Mouse (Mus musculus): ENCODE measurements around the gene Rbp7. TPM values are rescaled to one million over a fixed set of nuclear protein-coding genes. Genes with fewer than 3 reads are reported as not detected.

Rbp7 gene
- polyA plus RNA-seq, 1 experiment, result not detected

DNA sequence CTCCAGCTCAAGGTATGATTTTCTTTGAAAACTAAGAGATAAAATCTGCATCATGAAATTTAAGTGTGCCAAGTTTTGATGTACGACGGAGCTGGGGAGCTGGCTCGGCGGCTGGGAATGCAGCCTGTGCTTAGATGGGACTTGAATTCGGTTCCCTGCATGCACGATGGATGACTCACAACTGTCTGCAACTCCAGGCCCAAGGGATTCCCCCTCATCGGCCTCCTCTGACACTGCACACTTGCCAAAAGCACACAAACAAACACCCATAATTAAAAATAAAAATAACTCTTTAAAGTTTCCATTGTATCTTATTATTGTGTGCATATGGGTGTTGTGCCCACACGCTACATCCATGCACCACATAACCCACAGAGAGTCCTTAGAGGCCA lies 53.2 kb downstream of the Rbp7 start:
- H3K79me3 ChIP-seq (ENCODE audit: low read depth), result peaks cover 47% of the 10 kb centered on the region
- no peaks in the 10 kb centered on the region for H3K27me3 ChIP-seq (ENCODE audit: control insufficient read depth, insufficient read depth, insufficient read length)
- H3ac ChIP-seq (ENCODE audit: control insufficient read depth, insufficient read length, low read depth), result no peak overlapping the region
- TF ChIP-seq MYOD1 (IDR thresholded peaks at IDR 0.05; ENCODE audit: control insufficient read depth, insufficient read length, low read depth) (no peak), MYOG (IDR thresholded peaks at IDR 0.05; ENCODE audit: control insufficient read depth, extremely low read depth, insufficient read length) (no peak), USF1 (IDR thresholded peaks at IDR 0.05; ENCODE audit: low read depth) (no peak), FOSL1 (IDR thresholded peaks at IDR 0.05; ENCODE audit: insufficient read depth, low read length, poor library complexity, severe bottlenecking) (peak; percentile 44)
- peaks cover 85% of the 10 kb centered on the region for H3K79me2 ChIP-seq (ENCODE audit: control insufficient read depth, insufficient read depth)
- peaks cover 12% of the 10 kb centered on the region for H3K36me3 ChIP-seq (ENCODE audit: control insufficient read depth, insufficient read depth)
- no peak overlapping the region for H3K4me3 ChIP-seq (ENCODE audit: insufficient read depth, poor library complexity, severe bottlenecking)

DNA sequence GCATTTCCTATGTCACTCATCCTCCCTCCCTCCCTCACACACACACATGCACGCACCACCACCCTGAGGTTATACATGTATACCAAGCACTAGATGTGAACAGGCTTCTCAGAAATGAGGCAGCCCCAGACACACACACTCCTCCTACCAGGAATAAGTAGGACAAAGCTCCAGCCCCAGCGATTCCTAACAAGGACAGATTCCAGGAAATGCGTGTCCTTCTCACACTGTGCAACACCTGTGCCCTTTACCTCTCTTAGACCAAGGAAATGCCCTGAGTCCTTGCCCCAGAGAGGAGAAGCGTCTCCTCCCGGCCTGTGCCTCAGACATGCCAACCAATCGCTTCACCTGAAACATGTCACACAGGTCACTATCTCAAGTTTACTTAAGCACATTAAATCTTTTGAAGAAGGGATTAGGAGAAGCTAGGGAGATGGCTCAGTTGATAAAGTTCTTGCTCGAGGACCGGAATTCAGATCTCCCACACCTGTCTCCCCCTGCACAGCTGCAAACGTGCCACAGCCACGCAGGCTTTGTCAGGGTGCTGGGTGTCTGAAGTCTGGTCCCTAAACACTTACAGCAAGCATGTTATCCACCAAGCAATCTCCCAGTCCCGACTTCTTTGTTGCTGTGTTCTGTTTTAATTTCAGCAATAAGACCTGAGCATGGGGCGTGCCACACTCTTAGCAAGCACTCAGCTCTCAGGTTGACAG lies 53.7 kb downstream of the Rbp7 start:
- Histone ChIP-seq H3K27me3 (ENCODE audit: control insufficient read depth, insufficient read depth, insufficient read length) (no peaks in the 10 kb centered on the region), H3K79me2 (ENCODE audit: control insufficient read depth, insufficient read depth) (peaks cover 79% of the 10 kb centered on the region), H3K4me3 (ENCODE audit: insufficient read depth, poor library complexity, severe bottlenecking) (no peak overlapping the region), H3K36me3 (ENCODE audit: control insufficient read depth, insufficient read depth) (peaks cover 14% of the 10 kb centered on the region), H3K79me3 (ENCODE audit: low read depth) (peaks cover 44% of the 10 kb centered on the region), H3ac (ENCODE audit: control insufficient read depth, insufficient read length, low read depth) (peak overlapping the region; percentile 37)
- TF ChIP-seq MYOG (IDR thresholded peaks at IDR 0.05; ENCODE audit: control insufficient read depth, extremely low read depth, insufficient read length), result no peak
- no peak for TF ChIP-seq FOSL1 (IDR thresholded peaks at IDR 0.05; ENCODE audit: insufficient read depth, low read length, poor library complexity, severe bottlenecking)
- peak; percentile 70 for TF ChIP-seq MYOD1 (IDR thresholded peaks at IDR 0.05; ENCODE audit: control insufficient read depth, insufficient read length, low read depth)

Other genes with a start within 250 kb of the Rbp7 start
- gene Kif1b, start 147.3 kb downstream of the Rbp7 start, polyA plus RNA-seq (2012; fragmentation: generic; extraction: Trizol), result 10.1 TPM
- 51.6 TPM for gene Ube4b, start 28.2 kb downstream of the Rbp7 start, polyA plus RNA-seq (2012; fragmentation: generic; extraction: Trizol)
- not detected for gene Tmem274, start 22.4 kb upstream of the Rbp7 start, polyA plus RNA-seq (2012; fragmentation: generic; extraction: Trizol)
- 8.8 TPM for gene Nmnat1, start 30.2 kb upstream of the Rbp7 start, polyA plus RNA-seq (2012; fragmentation: generic; extraction: Trizol)
- gene Lzic, start 30.3 kb upstream of the Rbp7 start, polyA plus RNA-seq (2012; fragmentation: generic; extraction: Trizol), result 44.7 TPM
- gene Ctnnbip1, start 63.3 kb upstream of the Rbp7 start, polyA plus RNA-seq (2012; fragmentation: generic; extraction: Trizol), result 57.8 TPM
- 45.3 TPM for gene Clstn1, start 131.5 kb upstream of the Rbp7 start, polyA plus RNA-seq (2012; fragmentation: generic; extraction: Trizol)
- gene Pik3cd, start 247.6 kb upstream of the Rbp7 start, polyA plus RNA-seq (2012; fragmentation: generic; extraction: Trizol), result 1.5 TPM

Data from C2C12 (cell line).